ENCODE assay signal across 7 mouse cellular contexts in genomic region chr11:51785926-51786325, GRCm38 (mm10). TPM values are rescaled to one million over a fixed set of nuclear protein-coding genes. Genes with fewer than 3 reads are reported as not detected.
DNase-seq lines count a peak whose midpoint lies in the region; ATAC-seq and TF ChIP-seq lines count a peak whose summit lies in the region.

No protein-coding gene starts in this region.

- WGBS in kidney, postnatal 0 days, result 94% methylated on average over 6 of the region's 6 CpGs

- no peaks in the 10 kb centered on the region for H3K27me3 ChIP-seq in kidney, postnatal 0 days (ENCODE audit: insufficient read depth, low read length)

- peak overlapping the region; percentile 24; the same call in 1 of the 2 replicates for H3K9ac ChIP-seq in ES-E14 (ENCODE audit: insufficient read depth, low read depth, low read length, poor library complexity, severe bottlenecking)
- no peak overlapping the region for H3K9ac ChIP-seq in kidney, postnatal 0 days (ENCODE audit: low read depth, low read length)

- H3K4me3 ChIP-seq in ES-E14 (ENCODE audit: insufficient read depth in 1 of 2, low read depth in 1 of 2, low read length in 2 of 2, poor library complexity in 1 of 2, severe bottlenecking in 1 of 2), result peak overlapping the region in 1 of 2 experiments; percentile 23; a peak in 1 of 4 replicates
- no peak overlapping the region for H3K4me3 ChIP-seq in kidney, postnatal 0 days (replicated peaks; ENCODE audit: low read depth, low read length)

- no peaks in the 10 kb centered on the region; a peak in 1 of 4 replicates for H3K4me1 ChIP-seq in ES-E14 (ENCODE audit: control insufficient read depth in 2 of 2, insufficient read depth in 2 of 2, low read length in 2 of 2, poor library complexity in 1 of 2)
- H3K4me1 ChIP-seq in kidney, postnatal 0 days (replicated peaks; ENCODE audit: insufficient read depth, low read length), result no peaks in the 10 kb centered on the region

- peak; percentile 35 to 46 for DNase-seq in layer of hippocampus, postnatal 10 days (ENCODE audit: low spot score in 2 of 2)
- no peak for DNase-seq in layer of hippocampus, adult 9-11 months
- peak; percentile 67 for DNase-seq in ES-E14 (ENCODE audit: low read depth, low spot score)
- peak; percentile 77 for DNase-seq in adrenal gland, postnatal 10 days
- no peak for DNase-seq in kidney, postnatal 0 days (ENCODE audit: low spot score)
- DNase-seq in natural killer cell, adult 2 months (ENCODE audit: low spot score in 2 of 2), result peak; percentile 44 to 59
- DNase-seq in layer of hippocampus, adult 18-20 months (ENCODE audit: low spot score in 2 of 2), result no peak

- H3K4me2 ChIP-seq in kidney, postnatal 0 days (ENCODE audit: low read length), result no peak overlapping the region

- in situ Hi-C loops in ES-E14 (cut with MboI; ENCODE audit: low sequenced_read_pairs in 2 of 2, unreplicated experiment in 2 of 2), result no loop called here

- H3K27ac ChIP-seq in ES-E14 (ENCODE audit: insufficient read depth, low read depth, low read length, poor library complexity, severe bottlenecking), result no peak overlapping the region
- H3K27ac ChIP-seq in kidney, postnatal 0 days, result no peak overlapping the region

- no peaks in the 10 kb centered on the region for H3K9me3 ChIP-seq in ES-E14 (ENCODE audit: control insufficient read depth, insufficient read depth, low read depth, low read length)
- no peaks in the 10 kb centered on the region for H3K9me3 ChIP-seq in kidney, postnatal 0 days (replicated peaks; ENCODE audit: low read length)

- H3K36me3 ChIP-seq in ES-E14 (ENCODE audit: control insufficient read depth, insufficient read depth, low read length, poor library complexity, severe bottlenecking), result peaks cover 8% of the 10 kb centered on the region; the same call in 1 of the 2 replicates
- peaks cover 43% of the 10 kb centered on the region; the same call in 1 of the 2 replicates for H3K36me3 ChIP-seq in kidney, postnatal 0 days (ENCODE audit: insufficient read depth, low read length)

- no peak for ATAC-seq in kidney, postnatal 0 days (replicated peaks; ENCODE audit: low FRiP score, low read depth)

- peak; percentile 68 for TF ChIP-seq CTCF in kidney, postnatal 0 days (IDR thresholded peaks at IDR 0.05; ENCODE audit: low read depth)

TF ChIP-seq in ES-E14, 5 proteins besides CTCF, POLR2A, EP300 and RAD21:
- TF ChIP-seq ZC3H11A (IDR thresholded peaks at IDR 0.05; ENCODE audit: borderline replicate concordance, low read depth, low read length) (peak; percentile 17; the same call in 1 of the 2 replicates), MAFK (IDR thresholded peaks at IDR 0.05; ENCODE audit: insufficient read depth, low read depth, low read length) (no peak)

RNA-seq across cellular contexts. Expression of gene Sar1b, which starts 22.4 kb away (rescaled TPM):
- total RNA-seq in layer of hippocampus, postnatal 10 days (2021), result 10 to 100 TPM; 75.5 to 82.7 TPM
- total RNA-seq in ES-E14 (2012; rRNA removed), result 86.0 and 86.1 TPM in 2 replicates
- 100 to 1,000 TPM in 1 of 2 experiments, 10 to 100 TPM in 1; 89.4 to 100 TPM for total RNA-seq in adrenal gland, postnatal 10 days (2021)
- polyA plus RNA-seq in kidney, postnatal 0 days (2015; fragmentation: Nextera tagmentation; extraction: Ambion mirVana), result 154 and 156 TPM in 2 replicates
- total RNA-seq in layer of hippocampus, adult 18-20 months (2021), result 10 to 100 TPM; 64.5 to 65.9 TPM

RNA-seq across cellular contexts. Expression of gene Sec24a, which starts 22.5 kb away (rescaled TPM):
- 10 to 100 TPM; 24.8 to 25.8 TPM for total RNA-seq in layer of hippocampus, postnatal 10 days (2021)
- 9.3 and 10.9 TPM in 2 replicates for total RNA-seq in ES-E14 (2012; rRNA removed)
- total RNA-seq in adrenal gland, postnatal 10 days (2021), result 10 to 100 TPM; 29.2 to 31.6 TPM
- 10.6 and 10.9 TPM in 2 replicates for polyA plus RNA-seq in kidney, postnatal 0 days (2015; fragmentation: Nextera tagmentation; extraction: Ambion mirVana)
- 10 to 100 TPM; 17.8 to 19.4 TPM for total RNA-seq in layer of hippocampus, adult 18-20 months (2021)

Comparison
In these comparisons a context has a peak if more than half of its experiments do, and no peak if none do; other contexts are left out.
1. DNase-seq: peak in layer of hippocampus, postnatal 10 days (2 of 2), ES-E14 (single experiment), adrenal gland, postnatal 10 days (single experiment) and natural killer cell, adult 2 months (2 of 2); none in layer of hippocampus, adult 9-11 months (single experiment), kidney, postnatal 0 days (single experiment) and layer of hippocampus, adult 18-20 months (0 of 2).